In genomic region chr11:19351243-19351787, GRCm38 (mm10) we compare ENCODE assay signal across 14 mouse cellular contexts.
A peak's percentile ranks its signal among the peaks of the same experiment; 100 is the strongest.
DNase-seq lines count a peak whose midpoint lies in the region; ATAC-seq and TF ChIP-seq lines count a peak whose summit lies in the region.
"Had no signal": no experiment of that assay in that cellular context is flagged by ENCODE, and none has a peak within 500 bp of the region (broad histone marks: within the 10 kb centered on the region; RNA-seq: fewer than 3 reads in every experiment).

No protein-coding gene starts in this region.

- no peak for TF ChIP-seq CTCF in layer of hippocampus, adult 2 months (conservative IDR thresholded peaks at IDR 0.05)
- TF ChIP-seq CTCF in forebrain, postnatal 0 days (IDR thresholded peaks at IDR 0.05; ENCODE audit: low read depth) = no peak

- H3K4me3 ChIP-seq in layer of hippocampus, adult 2 months = peak overlapping the region; percentile 42
- peak overlapping the region; percentile 28 for H3K4me3 ChIP-seq in forebrain, postnatal 0 days (ENCODE audit: low read depth, low read length)
- no peak overlapping the region for H3K4me3 ChIP-seq in limb, embryonic 14.5 days (replicated peaks; ENCODE audit: low read length)

- H3K4me2 ChIP-seq in forebrain, postnatal 0 days (ENCODE audit: low read depth) = peak overlapping the region; percentile 50
- peak overlapping the region; percentile 5; the same call in 1 of the 2 replicates for H3K4me2 ChIP-seq in limb, embryonic 14.5 days (replicated peaks; ENCODE audit: low read depth, low read length, severe bottlenecking)

- H3K9me3 ChIP-seq in forebrain, postnatal 0 days (ENCODE audit: low read length) = no peaks in the 10 kb centered on the region
- H3K9me3 ChIP-seq in limb, embryonic 14.5 days (ENCODE audit: control insufficient read depth, low read length) = no peaks in the 10 kb centered on the region

- H3K4me1 ChIP-seq in forebrain, postnatal 0 days (ENCODE audit: insufficient read depth) = no peaks in the 10 kb centered on the region
- H3K4me1 ChIP-seq in limb, embryonic 14.5 days (ENCODE audit: control insufficient read depth, insufficient read depth, low read length) = no peaks in the 10 kb centered on the region

- TF ChIP-seq POLR2A in limb, embryonic 14.5 days (IDR thresholded peaks at IDR 0.05; ENCODE audit: borderline replicate concordance, extremely low read depth, insufficient read depth, insufficient read length) = no peak

- intact Hi-C loops in heart, postnatal 14 days (cut with DNase I) = no loop called here

- peak; percentile 50 for ATAC-seq in forebrain, postnatal 0 days
- no peak for ATAC-seq in limb, embryonic 14.5 days (ENCODE audit: low FRiP score, low read depth)
- ATAC-seq: CD4-positive, CD25-positive, alpha-beta regulatory T cell, adult 4 months; inflammation-experienced regulatory T-cells, adult 6 months had no signal

- WGBS in forebrain, postnatal 0 days = 11% methylated on average over 7 of the region's 7 CpGs
- 36% methylated on average over 7 of the region's 7 CpGs for WGBS in limb, embryonic 14.5 days

- peak overlapping the region; percentile 34; the same call in 1 of the 2 replicates for H3K9ac ChIP-seq in forebrain, postnatal 0 days
- H3K9ac ChIP-seq in limb, embryonic 14.5 days (ENCODE audit: low read depth, low read length, severe bottlenecking) = no peak overlapping the region
- H3K9ac ChIP-seq: liver, embryonic 14.5 days had no signal

- no peaks in the 10 kb centered on the region for H3K36me3 ChIP-seq in forebrain, postnatal 0 days (ENCODE audit: insufficient read depth)
- H3K36me3 ChIP-seq in limb, embryonic 14.5 days (ENCODE audit: control insufficient read depth, insufficient read depth, low read length) = no peaks in the 10 kb centered on the region

- DNase-seq in layer of hippocampus, adult 2 months (ENCODE audit: low spot score in 2 of 2) = no peak
- DNase-seq in layer of hippocampus, postnatal 25 days (ENCODE audit: extremely low spot score in 1 of 2, low spot score in 1 of 2) = no peak
- peak; percentile 29 for DNase-seq in forebrain, postnatal 0 days
- DNase-seq in limb, embryonic 14.5 days (ENCODE audit: low spot score) = no peak
- peak; percentile 44 for DNase-seq in retina, embryonic 14.5 days (ENCODE audit: low spot score)
- DNase-seq in frontal cortex, postnatal 14 days (ENCODE audit: low spot score in 2 of 2) = no peak
- no peak for DNase-seq in heart, postnatal 14 days
- no peak for DNase-seq in adrenal gland, postnatal 4 days (ENCODE audit: low spot score in 2 of 2)
- DNase-seq: adrenal gland, postnatal 25 days; cerebellum, adult 9-10 months; gastrocnemius, postnatal 10 days had no signal

- H3K27me3 ChIP-seq in forebrain, postnatal 0 days (ENCODE audit: insufficient read depth, low read length) = peaks cover 14% of the 10 kb centered on the region; the same call in 1 of the 2 replicates
- no peaks in the 10 kb centered on the region for H3K27me3 ChIP-seq in limb, embryonic 14.5 days (ENCODE audit: control insufficient read depth, insufficient read depth, low read length)

- no peak overlapping the region for H3K27ac ChIP-seq in layer of hippocampus, adult 2 months
- H3K27ac ChIP-seq in forebrain, postnatal 0 days (ENCODE audit: low read depth, low read length) = no peak overlapping the region
- H3K27ac ChIP-seq in limb, embryonic 14.5 days (replicated peaks; ENCODE audit: low read depth, low read length) = no peak overlapping the region
- H3K27ac ChIP-seq: liver, embryonic 14.5 days had no signal

Comparison
In these comparisons a context has a peak if more than half of its experiments do, and no peak if none do; other contexts are left out.
1. DNase-seq: peak in forebrain, postnatal 0 days (single experiment) and retina, embryonic 14.5 days (single experiment); none in layer of hippocampus, adult 2 months (0 of 2), layer of hippocampus, postnatal 25 days (0 of 2), limb, embryonic 14.5 days (single experiment), frontal cortex, postnatal 14 days (0 of 2), heart, postnatal 14 days (0 of 2) and adrenal gland, postnatal 4 days (0 of 2).